Mouse (Mus musculus): ENCODE measurements at regions not wholly inside any gene's neighbourhood (a gene's known extent, or its start where the extent isn't known, plus 50 kb on each side); places are given as distances from the start of the nearest gene placed in this dataset.
"Not testable (repeated sequence)": the region's sequence is repeated elsewhere in the genome, so short reads cannot be mapped to it uniquely, and the experiment has no call there.

GRCm38 (mm10) chr9:78844969-78845683, 229.8 kb downstream of the Cd109 start:
- Histone ChIP-seq H3K27me3 (no peaks in the 10 kb centered on the region), H3K9ac (no peak overlapping the region), H3K4me3 (no peak overlapping the region), H3K4me1 (replicated peaks) (peaks cover 18% of the 10 kb centered on the region), H3K9me3 (replicated peaks) (no peaks in the 10 kb centered on the region), H3K27ac (no peak overlapping the region), H3K4me2 (0 out of 2 replicates have a peak overlapping the region, but pooled peaks have one; percentile 32), H3K36me3 (no peaks in the 10 kb centered on the region)
- ATAC-seq (replicated peaks; ENCODE audit: insufficient number of reproducible peaks, insufficient read depth, low FRiP score, low read depth): no peak; the same call in 1 of the 2 replicates
- 32% methylated on average over 9 of the region's 9 CpGs for WGBS

GRCm38 (mm10) chr9:78846110-78846509, 230.8 kb downstream of the Cd109 start:
- no peak for ATAC-seq (replicated peaks; ENCODE audit: insufficient number of reproducible peaks, insufficient read depth, low FRiP score, low read depth)
- Histone ChIP-seq H3K4me2 (peak overlapping the region; percentile 41; the same call in 1 of the 2 replicates), H3K9me3 (replicated peaks) (no peaks in the 10 kb centered on the region), H3K27me3 (no peaks in the 10 kb centered on the region), H3K27ac (peak overlapping the region; percentile 51), H3K36me3 (no peaks in the 10 kb centered on the region), H3K4me3 (no peak overlapping the region), H3K9ac (no peak overlapping the region), H3K4me1 (replicated peaks) (peaks cover 18% of the 10 kb centered on the region)
- WGBS: 30% methylated on average over 7 of the region's 7 CpGs

- Histone ChIP-seq H3K27ac (no peak overlapping the region), H3K9me3 (replicated peaks) (no peaks in the 10 kb centered on the region), H3K4me1 (replicated peaks) (peaks cover 18% of the 10 kb centered on the region), H3K36me3 (no peaks in the 10 kb centered on the region), H3K4me2 (peak overlapping the region; percentile 2; the same call in 1 of the 2 replicates), H3K4me3 (no peak overlapping the region), H3K9ac (no peak overlapping the region), H3K27me3 (no peaks in the 10 kb centered on the region)
- ATAC-seq (replicated peaks; ENCODE audit: insufficient number of reproducible peaks, insufficient read depth, low FRiP score, low read depth): no peak
- 29% methylated on average over 9 of the region's 9 CpGs for WGBS
Measured at GRCm38 (mm10) chr9:78847890-78848563, 232.7 kb downstream of the Cd109 start.

- WGBS: 36% methylated on average over 1 of the region's 1 CpGs
- not testable (repeated sequence) for ATAC-seq (replicated peaks; ENCODE audit: insufficient number of reproducible peaks, insufficient read depth, low FRiP score, low read depth); H3K9ac ChIP-seq; H3K9me3 ChIP-seq (replicated peaks); H3K27me3 ChIP-seq; H3K4me3 ChIP-seq; H3K27ac ChIP-seq; H3K4me2 ChIP-seq; H3K36me3 ChIP-seq
- H3K4me1 ChIP-seq (replicated peaks): peaks cover 18% of the 10 kb centered on the region
Measured at GRCm38 (mm10) chr9:78848564-78848893, 233.2 kb downstream of the Cd109 start.

GRCm38 (mm10) chr9:78856981-78857380, 241.6 kb downstream of the Cd109 start:
- no peaks in the 10 kb centered on the region for H3K9me3 ChIP-seq (replicated peaks)
- H3K4me2 ChIP-seq: no peak overlapping the region
- H3K9ac ChIP-seq: no peak overlapping the region
- H3K36me3 ChIP-seq: no peaks in the 10 kb centered on the region
- H3K4me3 ChIP-seq: no peak overlapping the region
- 71% methylated on average over 1 of the region's 1 CpGs for WGBS
- no peaks in the 10 kb centered on the region for H3K4me1 ChIP-seq (replicated peaks)
- no peak for ATAC-seq (replicated peaks; ENCODE audit: insufficient number of reproducible peaks, insufficient read depth, low FRiP score, low read depth)
- no peaks in the 10 kb centered on the region for H3K27me3 ChIP-seq
- no peak overlapping the region for H3K27ac ChIP-seq

GRCm38 (mm10) chr9:78859956-78860355, 244.6 kb downstream of the Cd109 start:
- Histone ChIP-seq H3K27me3 (no peaks in the 10 kb centered on the region), H3K36me3 (no peaks in the 10 kb centered on the region), H3K27ac (no peak overlapping the region), H3K4me3 (no peak overlapping the region), H3K9ac (no peak overlapping the region), H3K4me2 (no peak overlapping the region), H3K4me1 (replicated peaks) (no peaks in the 10 kb centered on the region), H3K9me3 (replicated peaks) (no peaks in the 10 kb centered on the region)
- WGBS: 61% methylated on average over 2 of the region's 2 CpGs
- ATAC-seq (replicated peaks; ENCODE audit: insufficient number of reproducible peaks, insufficient read depth, low FRiP score, low read depth): no peak

GRCm38 (mm10) chr9:78872561-78872960, 257.2 kb downstream of the Cd109 start:
- H3K27ac ChIP-seq: no peak overlapping the region
- H3K4me2 ChIP-seq: no peak overlapping the region
- no peak overlapping the region for H3K9ac ChIP-seq
- ATAC-seq (replicated peaks; ENCODE audit: insufficient number of reproducible peaks, insufficient read depth, low FRiP score, low read depth): no peak
- 52% methylated on average over 2 of the region's 2 CpGs for WGBS
- no peaks in the 10 kb centered on the region for H3K36me3 ChIP-seq
- no peaks in the 10 kb centered on the region for H3K27me3 ChIP-seq
- no peak overlapping the region for H3K4me3 ChIP-seq
- no peaks in the 10 kb centered on the region for H3K9me3 ChIP-seq (replicated peaks)
- no peaks in the 10 kb centered on the region for H3K4me1 ChIP-seq (replicated peaks)

- H3K9me3 ChIP-seq (replicated peaks): no peaks in the 10 kb centered on the region
- no peaks in the 10 kb centered on the region for H3K36me3 ChIP-seq
- ATAC-seq (replicated peaks; ENCODE audit: insufficient number of reproducible peaks, insufficient read depth, low FRiP score, low read depth): no peak
- H3K9ac ChIP-seq: no peak overlapping the region
- H3K27me3 ChIP-seq: no peaks in the 10 kb centered on the region
- no peak overlapping the region for H3K27ac ChIP-seq
- no peak overlapping the region for H3K4me3 ChIP-seq
- H3K4me1 ChIP-seq (replicated peaks): no peaks in the 10 kb centered on the region
- WGBS: 54% methylated on average over 6 of the region's 6 CpGs
- H3K4me2 ChIP-seq: no peak overlapping the region
Measured at GRCm38 (mm10) chr9:78879955-78880642, 264.8 kb downstream of the Cd109 start.

- WGBS: 73% methylated on average over 4 of the region's 4 CpGs
- Histone ChIP-seq H3K27ac (no peak overlapping the region), H3K9me3 (replicated peaks) (no peaks in the 10 kb centered on the region)
Measured at GRCm38 (mm10) chr9:78880643-78881306, 265.4 kb downstream of the Cd109 start.

GRCm38 (mm10) chr9:78881307-78881790, 266.0 kb downstream of the Cd109 start:
- H3K4me1 ChIP-seq (replicated peaks): no peaks in the 10 kb centered on the region
- H3K27me3 ChIP-seq: no peaks in the 10 kb centered on the region
- WGBS: 68% methylated on average over 5 of the region's 5 CpGs
- H3K4me3 ChIP-seq: no peak overlapping the region
- no peaks in the 10 kb centered on the region for H3K36me3 ChIP-seq
- H3K27ac ChIP-seq: no peak overlapping the region
- no peak overlapping the region for H3K9ac ChIP-seq
- H3K4me2 ChIP-seq: no peak overlapping the region
- no peak for ATAC-seq (replicated peaks; ENCODE audit: insufficient number of reproducible peaks, insufficient read depth, low FRiP score, low read depth)
- H3K9me3 ChIP-seq (replicated peaks): no peaks in the 10 kb centered on the region

More at GRCm38 (mm10) chr9:78880643-78881306, 265.4 kb downstream of the Cd109 start:
- Histone ChIP-seq H3K36me3 (no peaks in the 10 kb centered on the region), H3K4me3 (no peak overlapping the region), H3K9ac (no peak overlapping the region), H3K4me2 (no peak overlapping the region), H3K4me1 (replicated peaks) (no peaks in the 10 kb centered on the region), H3K27me3 (no peaks in the 10 kb centered on the region)
- ATAC-seq (replicated peaks; ENCODE audit: insufficient number of reproducible peaks, insufficient read depth, low FRiP score, low read depth): no peak

- no peak overlapping the region for H3K4me3 ChIP-seq
- no peaks in the 10 kb centered on the region for H3K4me1 ChIP-seq (replicated peaks)
- WGBS: 57% methylated on average over 9 of the region's 9 CpGs
- H3K4me2 ChIP-seq: no peak overlapping the region
- H3K36me3 ChIP-seq: no peaks in the 10 kb centered on the region
- no peak overlapping the region for H3K27ac ChIP-seq
- no peak; the same call in 1 of the 2 replicates for ATAC-seq (replicated peaks; ENCODE audit: insufficient number of reproducible peaks, insufficient read depth, low FRiP score, low read depth)
- H3K9ac ChIP-seq: no peak overlapping the region
- no peaks in the 10 kb centered on the region for H3K27me3 ChIP-seq
- H3K9me3 ChIP-seq (replicated peaks): no peaks in the 10 kb centered on the region
Measured at GRCm38 (mm10) chr9:78903211-78903610, 287.9 kb downstream of the Cd109 start.
